Mouse (Mus musculus) hindlimb bud, embryonic 11.5 days (tissue): ENCODE measurements around the gene Vmn2r53.
"Not testable (repeated sequence)": the region's sequence is repeated elsewhere in the genome, so short reads cannot be mapped to it uniquely, and the experiment has no call there.

Source experiments
- DNase-seq: peaks from one replicate; pipeline ENCODE4 v3.0.0-alpha.2; 2012; ENCODE audit warnings: low read depth, low spot score; ENCODE audit errors: extremely low spot score

The Vmn2r53 gene

DNA sequence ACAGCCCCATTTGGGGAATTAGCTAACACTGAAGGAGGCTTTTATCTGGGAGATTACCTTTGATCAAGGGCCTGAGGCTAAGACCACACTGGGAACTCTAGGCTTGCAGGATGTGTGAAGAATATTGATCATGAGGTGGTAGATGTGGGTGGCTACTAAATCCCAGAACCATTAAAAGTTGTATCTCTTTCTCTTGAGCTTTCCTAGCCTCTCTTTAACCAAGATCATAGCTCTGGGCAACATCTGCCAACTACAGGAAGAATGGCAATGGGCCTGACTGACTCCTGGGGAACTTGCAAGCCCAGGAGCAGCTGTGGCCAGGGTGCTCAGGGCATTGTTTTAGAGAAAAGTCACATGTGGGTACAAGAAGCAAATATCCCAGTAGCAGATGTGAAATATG, at the start of gene Vmn2r53:
Gene Vmn2r53, minus strand, starts transcription at position 101 of the 400 bp plus-strand sequence.
- DNase-seq, result no peak

DNA sequence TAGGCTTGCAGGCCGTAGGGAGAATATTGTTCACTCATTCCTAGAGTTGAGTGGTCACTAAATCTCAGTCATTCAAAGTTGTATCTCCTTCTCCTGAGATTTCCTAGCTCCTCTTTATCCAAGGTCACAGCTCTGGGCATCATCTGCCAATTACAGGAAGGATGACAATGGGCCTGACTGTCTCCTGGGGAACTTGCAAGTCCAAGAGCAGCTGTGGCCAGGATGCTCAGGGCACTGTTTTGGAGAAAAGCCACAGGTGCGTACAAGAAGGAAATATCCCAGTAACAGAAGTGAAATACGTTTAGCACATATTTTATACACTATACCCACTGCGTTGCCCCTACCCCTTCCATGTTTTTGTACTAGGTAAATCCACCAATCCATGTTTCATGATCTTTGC, 31.6 kb upstream of the Vmn2r53 start, which contains the start of gene Vmn2r54:
Gene Vmn2r54, minus strand, starts transcription at position 101 of the 400 bp plus-strand sequence.
- not testable (repeated sequence) for DNase-seq
